Mouse (Mus musculus) megakaryocyte, embryonic 14.5 days (primary cell): Measurements from ENCODE around the gene Lce3a.

Experiments used
- FLI1 ChIP-seq: IDR thresholded peaks from 2 replicates; pipeline ENCODE4 v1.6.1; 2012; ENCODE audit warnings: low read length, inconsistent platforms, mixed read lengths
- GATA1 ChIP-seq: IDR thresholded peaks from 3 replicates; pipeline ENCODE4 v1.6.1; 2012; ENCODE audit warnings: mixed read lengths, low read length, inconsistent platforms, borderline replicate concordance

GRCm38 (mm10) chr3:92944186-92944585 is 18.2 kb upstream of the Lce3a start, which contains the start of gene Lce3c:
- no peak for TF ChIP-seq GATA1
- no peak for TF ChIP-seq FLI1
